Mouse (Mus musculus) R1 (cell line): ENCODE measurements around the gene Rab5a.
"Not testable (repeated sequence)": the region's sequence is repeated elsewhere in the genome, so short reads cannot be mapped to it uniquely, and the experiment has no call there.

Source experiments
- DNase-seq: peaks from one replicate; pipeline ENCODE4 v3.0.0-alpha.2; 2018; ENCODE audit warnings: low read depth, low spot score

Gene Rab5a

DNA sequence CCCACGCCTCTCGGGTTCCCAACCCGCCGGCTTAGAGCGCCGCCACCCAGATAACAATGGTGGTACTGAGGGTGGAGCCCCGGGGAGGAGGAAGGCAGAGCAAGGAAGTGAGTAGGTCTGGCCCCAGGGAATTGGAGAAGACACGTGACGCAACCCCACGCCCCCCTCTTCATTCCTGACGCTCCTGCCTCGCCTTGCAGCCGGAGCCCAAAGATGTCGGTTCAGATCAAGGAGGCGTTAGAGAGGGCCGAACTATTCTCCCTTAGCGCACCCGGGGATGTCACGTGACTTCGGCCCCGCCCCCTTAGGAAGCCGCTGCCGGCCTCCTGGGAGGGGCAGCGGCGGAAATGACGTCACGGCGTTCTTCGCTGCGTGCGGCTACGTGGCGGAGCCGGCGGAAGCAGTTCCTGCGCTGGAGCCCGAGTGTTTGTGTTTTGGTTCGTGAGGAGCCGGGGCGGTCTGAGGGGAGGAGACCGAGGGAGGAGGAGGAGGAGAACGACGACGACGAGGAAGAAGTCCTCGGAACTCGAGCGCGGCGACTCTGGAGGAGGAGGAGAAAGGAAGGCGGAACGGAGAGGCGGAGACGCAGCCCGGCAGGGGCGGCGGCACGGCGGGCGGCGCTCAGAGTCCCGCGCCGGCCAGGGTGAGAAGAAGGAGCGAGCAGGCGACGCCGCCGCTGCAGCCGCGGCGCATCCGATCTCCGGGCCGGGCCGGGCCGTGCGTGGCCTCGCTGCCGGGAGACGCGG, at the start of gene Rab5a:
TSS of gene Rab5a (plus strand) at position 377 of the 746 bp plus-strand sequence.
- peak; percentile 100 for DNase-seq

GRCm38 (mm10) chr17:53456152-53456551, 22.9 kb upstream of the Rab5a start:
- DNase-seq, result peak; percentile 95

DNA sequence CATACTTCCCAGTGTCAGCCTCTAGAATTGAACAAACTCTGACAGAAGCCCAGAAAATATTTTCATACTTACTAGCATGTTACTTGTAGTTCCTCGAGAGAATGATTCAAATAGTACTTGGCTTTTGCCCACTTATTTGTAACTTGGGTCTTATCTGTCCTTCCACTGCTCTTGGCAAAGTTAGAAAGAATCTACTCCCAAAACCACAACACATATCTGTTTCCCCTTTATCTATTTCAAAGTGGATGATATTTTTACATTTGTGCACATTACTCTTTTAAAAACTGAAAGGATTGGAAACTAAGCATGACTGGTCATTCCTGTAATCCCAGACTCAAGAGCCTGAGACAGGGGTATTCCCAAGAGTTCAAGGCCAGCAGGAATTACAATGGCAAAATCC, 22.3 kb upstream of the Rab5a start:
- DNase-seq, result peak; percentile 44

GRCm38 (mm10) chr17:53462603-53463495, 16.2 kb upstream of the Rab5a start, which contains the start of gene Efhb:
Efhb (minus strand) TSS chr17:53463321.
- peak; percentile 97 for DNase-seq

DNA sequence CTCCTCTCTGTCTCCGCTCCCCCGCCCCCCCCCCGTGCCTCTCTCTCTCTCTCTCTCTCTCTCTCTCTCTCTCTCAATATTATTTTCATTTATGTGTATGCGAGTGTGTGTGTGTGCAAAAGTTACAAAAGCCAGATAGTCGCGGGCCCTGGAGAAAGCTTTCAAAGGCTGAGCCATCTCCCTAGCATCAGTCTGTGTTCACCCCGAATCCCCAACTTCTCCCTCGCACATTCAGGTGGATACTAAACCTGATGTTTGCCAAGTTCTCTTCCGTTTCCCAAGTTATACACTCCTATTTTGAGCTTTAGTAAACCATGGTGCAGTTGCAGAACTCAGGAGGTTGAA, 15.6 kb upstream of the Rab5a start:
- no peak for DNase-seq

GRCm38 (mm10) chr17:53465569-53465968, 13.5 kb upstream of the Rab5a start:
- peak; percentile 78 for DNase-seq

GRCm38 (mm10) chr17:53468697-53469096, 10.3 kb upstream of the Rab5a start:
- DNase-seq, result no peak

DNA sequence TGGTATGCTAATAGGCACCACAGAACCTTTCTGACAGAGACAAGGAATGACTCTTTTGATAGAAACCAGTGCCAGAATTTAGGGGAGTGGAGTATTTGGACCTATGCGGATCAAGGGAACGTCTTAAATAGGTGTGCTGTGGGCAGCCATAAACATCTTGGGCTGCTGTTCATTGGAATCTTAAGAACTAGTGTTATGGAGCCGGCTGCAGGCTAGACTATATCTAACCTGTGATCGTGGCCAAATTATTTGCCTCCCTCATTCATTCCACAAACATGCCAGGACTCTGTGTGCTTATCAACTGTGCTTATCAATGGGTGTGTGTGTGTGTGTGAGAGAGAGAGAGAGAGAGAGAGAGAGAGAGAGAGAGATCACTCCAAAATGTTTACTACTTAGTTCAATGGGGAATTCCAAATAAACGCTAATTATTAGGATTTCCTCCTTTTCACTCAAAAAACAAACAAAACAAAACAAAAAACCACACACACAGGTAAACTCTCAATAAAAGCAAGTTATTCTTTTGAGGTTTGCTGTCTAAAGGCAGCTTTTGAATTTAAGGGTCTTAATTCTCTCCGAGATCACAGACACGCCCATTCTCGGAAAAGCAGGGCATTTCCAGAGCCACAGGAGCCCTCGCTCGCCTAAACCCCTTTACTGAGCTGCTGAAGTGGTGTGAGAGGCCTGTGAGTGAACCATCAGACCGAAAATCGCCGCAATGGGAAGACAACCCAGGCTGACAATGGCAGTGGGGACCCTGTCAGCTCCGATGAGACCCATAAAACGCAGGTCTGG, 772 bp upstream of the Rab5a start:
- peak; percentile 30 for DNase-seq

- peak; percentile 83 for DNase-seq
These were observed 589 bp downstream of the Rab5a start for GRCm38 (mm10) chr17:53479604-53480041.

GRCm38 (mm10) chr17:53480433-53480832, 1.4 kb downstream of the Rab5a start:
- no peak for DNase-seq

- DNase-seq, result no peak
These were observed 9.4 kb downstream of the Rab5a start for GRCm38 (mm10) chr17:53488291-53489006.

- no peak for DNase-seq
These were observed 10.0 kb downstream of the Rab5a start for GRCm38 (mm10) chr17:53489007-53489378.

GRCm38 (mm10) chr17:53502966-53503365, 23.9 kb downstream of the Rab5a start:
- no peak for DNase-seq

- DNase-seq, result peak; percentile 46
These were observed 33.4 kb downstream of the Rab5a start for GRCm38 (mm10) chr17:53512311-53512951.

- peak; percentile 36 for DNase-seq
These were observed 40.3 kb downstream of the Rab5a start for GRCm38 (mm10) chr17:53519364-53519763.

- DNase-seq, result no peak
These were observed 41.5 kb downstream of the Rab5a start for GRCm38 (mm10) chr17:53520509-53520908.

GRCm38 (mm10) chr17:53528034-53528433, 49.0 kb downstream of the Rab5a start:
- no peak for DNase-seq

DNA sequence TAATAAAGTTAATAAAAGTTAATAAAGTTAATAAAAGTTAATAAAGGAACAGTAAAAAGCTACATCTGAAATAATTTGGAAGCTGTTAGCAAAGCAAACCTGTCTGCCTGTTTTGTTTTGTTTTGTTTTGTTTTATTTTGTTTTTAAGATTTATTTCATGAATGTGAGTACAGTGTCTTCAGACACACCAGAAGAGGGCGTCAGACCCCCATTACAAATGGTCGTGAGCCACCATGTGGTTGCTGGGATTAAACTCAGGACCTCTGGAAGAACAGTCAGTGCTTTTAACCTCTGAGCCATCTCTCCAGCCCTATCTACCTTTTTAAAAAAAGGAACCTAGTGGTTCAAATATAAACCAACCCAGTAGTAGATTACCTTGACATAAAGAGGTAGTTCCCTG, 52.1 kb downstream of the Rab5a start:
- DNase-seq, result peak; percentile 64

DNA sequence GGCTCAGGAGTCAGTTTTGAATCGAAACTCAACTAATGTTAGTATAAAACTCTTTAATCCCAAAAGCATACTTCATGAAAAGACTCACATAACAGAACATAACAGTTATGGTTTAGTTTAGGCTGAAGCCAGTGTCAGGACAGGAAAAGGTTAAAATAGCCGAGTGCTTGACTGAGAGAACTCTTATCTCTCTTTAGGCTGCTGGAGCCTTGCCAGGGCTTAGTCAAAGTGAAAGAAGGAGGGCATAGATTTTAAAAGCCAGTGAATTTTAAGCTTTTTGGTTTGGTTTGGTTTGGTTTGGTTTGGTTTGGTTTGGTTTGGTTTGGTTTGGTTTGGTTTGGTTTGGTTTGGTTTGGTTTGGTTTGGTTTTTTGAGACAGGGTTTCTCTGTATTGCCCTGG, 53.4 kb downstream of the Rab5a start:
- no peak for DNase-seq

DNA sequence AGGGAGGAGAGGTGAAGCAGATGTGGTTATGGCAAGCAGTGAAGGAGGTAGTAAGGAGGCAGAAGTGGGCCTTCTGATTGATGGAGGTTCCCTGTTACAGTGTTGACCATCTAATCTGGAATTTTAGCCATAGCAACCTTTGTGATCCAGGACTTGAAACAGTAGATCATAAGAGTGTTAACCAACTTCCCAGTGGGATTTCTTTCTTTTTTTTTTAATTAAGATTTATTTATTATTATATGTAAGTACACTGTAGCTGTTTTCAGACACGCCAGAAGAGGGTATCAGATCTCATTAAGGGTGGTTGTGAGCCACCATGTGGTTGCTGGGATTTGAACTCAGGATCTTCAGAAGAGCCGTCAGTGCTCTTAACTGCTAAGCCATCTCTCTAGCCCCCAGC, 60.3 kb downstream of the Rab5a start, which contains the start of gene Pp2d1:
TSS of gene Pp2d1 (minus strand) at position 101 of the 400 bp plus-strand sequence.
- DNase-seq, result not testable (repeated sequence)

- no peak for DNase-seq
These were observed 63.5 kb downstream of the Rab5a start for GRCm38 (mm10) chr17:53542536-53542935.
